Mouse (Mus musculus) lung, embryonic 16.5 days (tissue): ENCODE data around the gene Anp32e. TPM values are rescaled to one million over a fixed set of nuclear protein-coding genes. Genes with fewer than 3 reads are reported as not detected.

ENCODE experiments used
- ATAC-seq: fragments of 200-750 bp; cut with Nextera tagmentation; 2 replicates; pipeline ENCODE4 v1.8.0; 2017; ENCODE audit warnings: low read depth, mild to moderate bottlenecking, moderate library complexity
- H3K27ac ChIP-seq: fragments of 300-500 bp; sonication (generic); 2 replicates; pipeline ENCODE4 v1.5.1; 2014; ENCODE audit warnings: mild to moderate bottlenecking, control low read depth, low read length
- H3K27me3 ChIP-seq: fragments of 300-500 bp; sonication (generic); 2 replicates; pipeline ENCODE4 v1.6.1; 2014; ENCODE audit warnings: low read depth, low read length, mixed read lengths; ENCODE audit not compliant: control insufficient read depth, insufficient read depth
- H3K36me3 ChIP-seq: fragments of 300-500 bp; sonication (generic); 2 replicates; pipeline ENCODE4 v1.6.1; 2014; ENCODE audit warnings: low read length; ENCODE audit not compliant: control insufficient read depth, insufficient read depth
- H3K4me1 ChIP-seq: fragments of 300-500 bp; sonication (generic); replicated peaks from 2 replicates; pipeline ENCODE4 v1.6.1; 2014; ENCODE audit warnings: low read length, mixed read lengths; ENCODE audit not compliant: control insufficient read depth, insufficient read depth
- H3K4me2 ChIP-seq: fragments of 300-500 bp; sonication (generic); 2 replicates; pipeline ENCODE4 v1.6.1; 2014; ENCODE audit warnings: low read depth, low read length, control low read depth
- H3K4me3 ChIP-seq: fragments of 300-500 bp; sonication (generic); 2 replicates; pipeline ENCODE4 v1.5.1; 2014; ENCODE audit warnings: mild to moderate bottlenecking, low read length, control low read depth
- H3K9ac ChIP-seq: fragments of 300-500 bp; sonication (generic); 2 replicates; pipeline ENCODE4 v1.6.1; 2014; ENCODE audit warnings: low read length, control low read depth
- H3K9me3 ChIP-seq: fragments of 300-500 bp; sonication (generic); 2 replicates; pipeline ENCODE4 v1.6.1; 2016; ENCODE audit warnings: low read length; ENCODE audit not compliant: control insufficient read depth
- WGBS: fragments of 180-500 bp; shearing (Covaris S2); extraction: QIAGEN DNeasy Blood & Tissue Kit; methylation state at CpG from one replicate; pipeline ENCODE4 v1.1.7; 2014; 5-methylcytosine and 5-hydroxymethylcytosine counted together
- polyA plus RNA-seq: library from polyadenylated mRNA; unstranded; fragments of >200 nt; fragmentation: Nextera tagmentation; extraction: Ambion mirVana; gene quantifications from 2 replicates; pipeline ENCODE4 v1.2.1, GENCODE M21; 2015

Anp32e gene
- polyA plus RNA-seq, 1 experiment from 2014 or later: 230 TPM

DNA sequence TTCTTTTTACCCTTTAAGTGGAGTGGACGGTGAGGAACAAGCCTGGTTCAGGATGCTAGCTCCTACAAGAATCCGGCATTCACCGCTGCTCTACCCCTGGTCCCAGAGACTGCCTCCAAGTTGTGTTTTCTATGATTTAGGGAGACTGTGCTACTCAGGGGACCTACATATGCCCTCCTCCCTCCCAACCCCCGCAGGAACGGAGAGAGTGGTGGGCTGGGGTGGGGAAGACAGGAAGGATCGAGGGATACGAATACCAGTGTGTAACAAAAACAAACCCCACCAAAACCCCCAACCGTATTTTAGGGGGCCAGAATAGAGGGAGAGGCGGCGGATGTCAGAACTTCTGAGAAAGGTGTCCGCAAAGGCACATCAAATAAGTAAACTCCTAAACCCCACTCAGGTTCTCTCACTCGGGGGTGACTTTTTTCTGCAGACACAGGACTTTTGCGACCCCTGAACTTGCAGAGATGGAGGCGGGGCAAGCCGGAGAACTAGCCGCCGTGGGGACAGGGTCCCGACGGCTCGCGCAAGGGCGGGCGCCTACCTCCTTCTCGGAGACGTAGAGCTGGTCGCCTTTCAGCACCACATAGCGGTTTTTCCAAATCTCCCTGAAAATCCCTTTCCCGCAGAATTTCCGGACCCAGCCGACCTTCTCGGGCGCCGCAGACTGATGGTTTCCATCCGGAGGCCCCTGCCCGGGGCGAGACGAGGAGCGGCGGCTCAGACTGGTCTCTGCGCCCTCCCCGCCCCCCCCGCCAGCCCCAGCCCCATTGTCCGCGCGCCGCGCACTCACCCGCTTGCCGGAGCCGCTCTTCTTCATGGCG, 66.1 kb downstream of the Anp32e start:
- Histone ChIP-seq H3K4me1 (peaks cover 25% of the 10 kb centered on the region), H3K36me3 (no peaks in the 10 kb centered on the region; the same call in 1 of the 2 replicates), H3K4me2 (peak overlapping the region; percentile 81), H3K27ac (peak overlapping the region; percentile 93), H3K4me3 (peak overlapping the region; percentile 73), H3K9me3 (no peaks in the 10 kb centered on the region), H3K9ac (peak overlapping the region; percentile 86), H3K27me3 (no peaks in the 10 kb centered on the region; the same call in 1 of the 2 replicates)
- ATAC-seq: peak; percentile 67
- WGBS: under 1% methylated on average over 44 of the region's 51 CpGs

DNA sequence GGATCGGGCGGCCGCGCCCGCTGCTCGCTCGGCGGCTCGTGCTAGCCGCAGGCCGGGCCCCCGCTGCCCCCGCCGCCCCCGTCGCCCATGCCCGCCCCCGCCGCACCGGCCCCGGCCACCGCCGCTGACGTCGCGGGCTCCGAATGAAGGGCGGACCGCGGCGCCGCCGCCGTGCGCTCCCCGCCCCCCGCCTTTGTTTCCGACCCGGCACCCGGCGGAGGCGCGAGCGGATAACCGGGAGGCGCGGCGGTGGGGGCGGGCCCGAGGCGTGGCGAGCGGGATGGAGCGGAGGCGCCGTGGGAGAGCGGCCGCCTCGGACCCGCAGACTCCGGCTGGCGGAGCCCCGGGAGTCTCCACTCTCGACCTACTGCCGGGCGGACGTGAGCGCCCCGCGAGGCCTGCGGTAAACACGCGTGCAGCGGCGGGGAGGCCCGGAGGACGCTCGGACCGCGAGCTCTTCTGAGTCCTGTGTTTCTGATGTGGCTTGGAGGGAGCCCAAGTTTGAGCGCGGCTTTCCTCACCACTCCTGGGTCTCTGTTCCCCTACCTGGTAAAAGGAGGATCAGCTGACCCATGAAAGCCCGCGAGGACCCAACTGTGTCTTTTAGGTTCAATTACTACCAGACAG, 66.9 kb downstream of the Anp32e start, which contains the start of gene Plekho1:
TSS of gene Plekho1 (minus strand) at position 200 of the 627 bp plus-strand sequence.
- Histone ChIP-seq H3K36me3 (no peaks in the 10 kb centered on the region; the same call in 1 of the 2 replicates), H3K27ac (peak within 1 kb of the TSS; percentile 93), H3K4me2 (peak within 1 kb of the TSS; percentile 81), H3K4me3 (peak within 1 kb of the TSS; percentile 73), H3K9me3 (no peaks in the 10 kb centered on the region), H3K27me3 (no peaks in the 10 kb centered on the region; the same call in 1 of the 2 replicates), H3K9ac (peak within 1 kb of the TSS; percentile 86), H3K4me1 (peaks cover 25% of the 10 kb centered on the region)
- under 1% methylated on average over 30 of the region's 84 CpGs for WGBS
- ATAC-seq: peak; percentile 68

DNA sequence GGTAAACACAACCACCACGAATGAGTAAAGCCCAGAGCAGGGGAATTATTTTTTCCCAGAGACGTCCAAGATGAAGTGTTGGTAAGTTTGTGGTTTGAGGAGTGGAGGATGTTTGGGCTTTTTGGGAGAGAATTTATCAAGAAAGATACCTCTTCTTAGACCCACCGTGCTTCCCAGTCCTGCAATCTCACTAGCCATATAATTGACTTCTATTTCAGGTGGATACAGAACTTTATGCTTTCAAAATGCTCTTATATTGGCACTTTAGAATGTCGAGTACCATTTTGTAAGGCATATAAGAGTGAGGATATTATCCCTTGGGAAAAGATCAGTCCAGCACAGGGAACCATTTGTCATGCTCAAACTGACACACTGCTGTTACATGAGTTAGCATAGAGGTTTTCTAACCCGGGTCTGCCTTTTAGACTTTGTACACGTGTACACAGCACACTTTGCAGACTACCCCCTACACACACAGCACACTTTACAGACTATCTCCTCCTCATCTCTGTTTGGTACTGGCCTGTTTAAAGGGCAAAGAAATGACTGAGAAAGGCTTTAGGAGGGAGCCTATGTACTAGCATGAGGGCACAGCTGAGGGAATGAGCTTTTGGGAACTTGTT, 67.5 kb downstream of the Anp32e start:
- Histone ChIP-seq H3K4me2 (peak overlapping the region; percentile 81), H3K27ac (peak overlapping the region; percentile 93), H3K36me3 (no peaks in the 10 kb centered on the region; the same call in 1 of the 2 replicates), H3K9ac (peak overlapping the region; percentile 86), H3K4me3 (peak overlapping the region; percentile 73), H3K9me3 (no peaks in the 10 kb centered on the region), H3K27me3 (no peaks in the 10 kb centered on the region; the same call in 1 of the 2 replicates), H3K4me1 (peaks cover 25% of the 10 kb centered on the region)
- ATAC-seq: no peak
- 8% methylated on average over 6 of the region's 6 CpGs for WGBS

Other genes starting within 250 kb of the Anp32e start
- 4.4 and 5.5 TPM in 2 replicates for gene Adamtsl4, start 241.3 kb upstream of the Anp32e start, polyA plus RNA-seq
- gene Ecm1, start 189.7 kb upstream of the Anp32e start, polyA plus RNA-seq: 22.3 and 23.8 TPM in 2 replicates
- 42.5 and 44.2 TPM in 2 replicates for gene Tars2, start 169.0 kb upstream of the Anp32e start, polyA plus RNA-seq
- 21.4 and 22.1 TPM in 2 replicates for gene Rprd2, start 110.4 kb upstream of the Anp32e start, polyA plus RNA-seq
- gene Prpf3, start 73.4 kb upstream of the Anp32e start, polyA plus RNA-seq: 43.5 and 48.0 TPM in 2 replicates
- 326 and 362 TPM in 2 replicates for gene Mrps21, start 57.7 kb upstream of the Anp32e start, polyA plus RNA-seq
- gene Ciart, start 47.0 kb upstream of the Anp32e start, polyA plus RNA-seq: 5.1 and 5.6 TPM in 2 replicates
- 81.5 and 85.5 TPM in 2 replicates for gene BC028528, start 37.2 kb upstream of the Anp32e start, polyA plus RNA-seq
- 39.1 and 39.4 TPM in 2 replicates for gene Aph1a, start 35.3 kb upstream of the Anp32e start, polyA plus RNA-seq
- gene Car14, start 24.6 kb upstream of the Anp32e start, polyA plus RNA-seq: 9.2 and 13.0 TPM in 2 replicates
- gene Plekho1, start 66.8 kb downstream of the Anp32e start, polyA plus RNA-seq: 24.0 and 25.3 TPM in 2 replicates
- gene Vps45, start 129.2 kb downstream of the Anp32e start, polyA plus RNA-seq: 39.6 and 39.8 TPM in 2 replicates
- gene Otud7b, start 175.3 kb downstream of the Anp32e start, polyA plus RNA-seq: 18.8 and 22.9 TPM in 2 replicates
- 13.0 and 14.0 TPM in 2 replicates for gene Mtmr11, start 232.8 kb downstream of the Anp32e start, polyA plus RNA-seq
- 143 and 167 TPM in 2 replicates for gene Sf3b4, start 243.1 kb downstream of the Anp32e start, polyA plus RNA-seq